Mouse (Mus musculus): ENCODE results near the gene Ldlrad3.

Ldlrad3 gene

GRCm38 (mm10) chr2:102113801-102114200 lies 72.4 kb downstream of the Ldlrad3 start:
- DNase-seq = no peak

- peak; percentile 43 to 61 for DNase-seq
Observed at GRCm38 (mm10) chr2:102113323-102113722, 72.9 kb downstream of the Ldlrad3 start.

GRCm38 (mm10) chr2:102111906-102112499 lies 74.2 kb downstream of the Ldlrad3 start:
- no peak for DNase-seq

GRCm38 (mm10) chr2:102110306-102110705 lies 75.9 kb downstream of the Ldlrad3 start:
- DNase-seq = no peak

- peak in 1 of 2 experiments; percentile 43 for DNase-seq
Observed at GRCm38 (mm10) chr2:102107280-102107679, 78.9 kb downstream of the Ldlrad3 start.

- no peak for DNase-seq
Observed at GRCm38 (mm10) chr2:102106728-102107127, 79.5 kb downstream of the Ldlrad3 start.

GRCm38 (mm10) chr2:102105454-102105853 lies 80.7 kb downstream of the Ldlrad3 start:
- no peak for DNase-seq

GRCm38 (mm10) chr2:102103955-102104354 lies 82.2 kb downstream of the Ldlrad3 start:
- no peak for DNase-seq

- no peak for DNase-seq
Observed at GRCm38 (mm10) chr2:102100490-102100889, 85.7 kb downstream of the Ldlrad3 start.

- DNase-seq = peak; percentile 43 to 54
Observed at GRCm38 (mm10) chr2:102099702-102100450, 86.3 kb downstream of the Ldlrad3 start.

- peak in 1 of 2 experiments; percentile 41 for DNase-seq
Observed at GRCm38 (mm10) chr2:102099261-102099660, 86.9 kb downstream of the Ldlrad3 start.

- no peak for DNase-seq
Observed at GRCm38 (mm10) chr2:102094773-102095172, 91.4 kb downstream of the Ldlrad3 start.

- peak in 1 of 2 experiments; percentile 47 for DNase-seq
Observed at GRCm38 (mm10) chr2:102094281-102094680, 91.9 kb downstream of the Ldlrad3 start.

GRCm38 (mm10) chr2:102092579-102092978 lies 93.6 kb downstream of the Ldlrad3 start:
- DNase-seq = no peak

- peak; percentile 55 to 80 for DNase-seq
Observed at GRCm38 (mm10) chr2:102091516-102092350, 94.5 kb downstream of the Ldlrad3 start.

- no peak for DNase-seq
Observed at GRCm38 (mm10) chr2:102087787-102088186, 98.4 kb downstream of the Ldlrad3 start.

- DNase-seq = no peak
Observed at GRCm38 (mm10) chr2:102086583-102086982, 99.6 kb downstream of the Ldlrad3 start.

GRCm38 (mm10) chr2:102082782-102083181 lies 103.4 kb downstream of the Ldlrad3 start:
- no peak for DNase-seq

GRCm38 (mm10) chr2:102077554-102077953 lies 108.6 kb downstream of the Ldlrad3 start:
- DNase-seq = peak in 1 of 2 experiments; percentile 76

- DNase-seq = no peak
Observed at GRCm38 (mm10) chr2:102076237-102076636, 109.9 kb downstream of the Ldlrad3 start.

- no peak for DNase-seq
Observed at GRCm38 (mm10) chr2:102073266-102074037, 112.7 kb downstream of the Ldlrad3 start.

- peak in 1 of 2 experiments; percentile 21 for DNase-seq
Observed at GRCm38 (mm10) chr2:102072859-102073258, 113.3 kb downstream of the Ldlrad3 start.

All from lung, postnatal 4 days (tissue).